Mouse (Mus musculus): Measurements from ENCODE around the gene Fbf1. TPM values are rescaled to one million over a fixed set of nuclear protein-coding genes. Genes with fewer than 3 reads are reported as not detected.

Fbf1 gene
- total and polyA plus RNA-seq, 2 experiments from 2014 or later = 35.3 to 68.1 TPM

GRCm38 (mm10) chr11:116106963-116107776 is 60.8 kb downstream of the Fbf1 start:
- DNase-seq (ENCODE audit: low spot score) = no peak
- Histone ChIP-seq H3K4me2 (ENCODE audit: low read depth, low read length) (peak overlapping the region; percentile 59), H3K9me3 (ENCODE audit: low read length) (no peaks in the 10 kb centered on the region), H3K27me3 (ENCODE audit: insufficient read depth, low read length) (peaks cover 33% of the 10 kb centered on the region), H3K36me3 (ENCODE audit: insufficient read depth, low read length) (no peaks in the 10 kb centered on the region), H3K27ac (no peak overlapping the region), H3K9ac (replicated peaks; ENCODE audit: low read length) (0 out of 2 replicates have a peak overlapping the region, but pooled peaks have one; percentile 1), H3K4me3 (ENCODE audit: low read length) (no peak overlapping the region), H3K4me1 (ENCODE audit: insufficient read depth, low read length) (0 out of 2 replicates have a peak, but pooled peaks cover 15% of the 10 kb centered on the region)
- peak; percentile 36 for TF ChIP-seq CTCF (IDR thresholded peaks at IDR 0.05; ENCODE audit: low read depth)
- 24% methylated on average over 14 of the region's 14 CpGs for WGBS
- ATAC-seq = no peak

DNA sequence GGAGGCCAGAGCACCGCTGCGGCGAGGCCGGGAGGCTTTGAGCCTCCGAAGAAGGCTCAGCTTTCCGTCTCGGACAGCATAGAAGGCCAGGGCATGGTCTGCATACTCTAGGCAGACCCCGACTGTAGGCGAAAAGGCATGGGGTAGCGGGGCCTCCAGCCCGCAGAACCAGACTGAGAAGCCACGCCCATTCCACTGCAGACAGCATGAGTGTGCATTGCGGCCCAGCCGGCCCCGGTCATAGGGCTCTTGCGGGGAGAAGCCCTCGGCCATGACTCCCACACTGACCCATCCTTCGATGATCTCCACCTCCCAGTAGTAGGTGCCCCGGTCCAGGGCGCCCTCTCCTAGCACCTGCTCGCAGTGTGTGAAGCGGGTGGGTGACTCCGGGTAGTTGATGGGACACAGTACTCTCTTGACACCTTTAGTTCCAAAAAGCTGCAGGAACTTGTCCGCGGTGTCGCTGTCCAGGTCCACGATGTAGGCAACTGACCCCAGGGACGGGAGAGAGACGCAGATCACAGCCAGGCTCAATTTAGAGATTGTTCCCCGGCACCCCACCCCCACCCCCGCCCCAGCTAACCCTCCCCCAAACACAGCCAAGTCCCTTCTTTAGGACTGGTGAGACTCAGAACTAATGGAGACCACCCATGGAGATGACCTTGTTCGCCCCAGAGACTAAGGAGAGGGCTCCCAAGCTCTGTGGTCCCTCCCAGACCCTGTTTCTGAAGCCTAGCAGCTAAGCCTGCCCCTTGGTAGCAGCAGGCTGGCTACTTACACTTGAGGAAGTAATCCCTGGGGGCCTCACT is 61.6 kb downstream of the Fbf1 start:
- no peaks in the 10 kb centered on the region for H3K9me3 ChIP-seq (ENCODE audit: low read length)
- no peak for TF ChIP-seq CTCF (IDR thresholded peaks at IDR 0.05; ENCODE audit: low read depth)
- ATAC-seq (no peak), DNase-seq (ENCODE audit: low spot score) (no peak)
- no peak overlapping the region for H3K27ac ChIP-seq
- no peak overlapping the region for H3K4me3 ChIP-seq (ENCODE audit: low read length)
- WGBS = 35% methylated on average over 32 of the region's 32 CpGs
- no peak overlapping the region for H3K9ac ChIP-seq (replicated peaks; ENCODE audit: low read length)
- H3K36me3 ChIP-seq (ENCODE audit: insufficient read depth, low read length) = no peaks in the 10 kb centered on the region
- H3K4me1 ChIP-seq (ENCODE audit: insufficient read depth, low read length) = 0 out of 2 replicates have a peak, but pooled peaks cover 15% of the 10 kb centered on the region
- H3K27me3 ChIP-seq (ENCODE audit: insufficient read depth, low read length) = peaks cover 33% of the 10 kb centered on the region
- H3K4me2 ChIP-seq (ENCODE audit: low read depth, low read length) = no peak overlapping the region; the same call in 1 of the 2 replicates

GRCm38 (mm10) chr11:116105065-116105464 is 62.9 kb downstream of the Fbf1 start:
- Histone ChIP-seq H3K27me3 (ENCODE audit: insufficient read depth, low read length) (peaks cover 26% of the 10 kb centered on the region; the same call in 1 of the 2 replicates), H3K4me2 (ENCODE audit: low read depth, low read length) (no peak overlapping the region), H3K27ac (no peak overlapping the region), H3K9me3 (ENCODE audit: low read length) (no peaks in the 10 kb centered on the region), H3K9ac (replicated peaks; ENCODE audit: low read length) (no peak overlapping the region), H3K36me3 (ENCODE audit: insufficient read depth, low read length) (no peaks in the 10 kb centered on the region), H3K4me3 (ENCODE audit: low read length) (no peak overlapping the region), H3K4me1 (ENCODE audit: insufficient read depth, low read length) (0 out of 2 replicates have a peak, but pooled peaks cover 15% of the 10 kb centered on the region)
- TF ChIP-seq CTCF (IDR thresholded peaks at IDR 0.05; ENCODE audit: low read depth) = no peak
- DNase-seq (ENCODE audit: low spot score) = no peak
- no peak for ATAC-seq
- 98% methylated on average over 2 of the region's 2 CpGs for WGBS

GRCm38 (mm10) chr11:116104006-116104646 is 63.8 kb downstream of the Fbf1 start:
- 0 out of 2 replicates have a peak, but pooled peaks cover 12% of the 10 kb centered on the region for H3K4me1 ChIP-seq (ENCODE audit: insufficient read depth, low read length)
- WGBS = 39% methylated on average over 14 of the region's 14 CpGs

DNA sequence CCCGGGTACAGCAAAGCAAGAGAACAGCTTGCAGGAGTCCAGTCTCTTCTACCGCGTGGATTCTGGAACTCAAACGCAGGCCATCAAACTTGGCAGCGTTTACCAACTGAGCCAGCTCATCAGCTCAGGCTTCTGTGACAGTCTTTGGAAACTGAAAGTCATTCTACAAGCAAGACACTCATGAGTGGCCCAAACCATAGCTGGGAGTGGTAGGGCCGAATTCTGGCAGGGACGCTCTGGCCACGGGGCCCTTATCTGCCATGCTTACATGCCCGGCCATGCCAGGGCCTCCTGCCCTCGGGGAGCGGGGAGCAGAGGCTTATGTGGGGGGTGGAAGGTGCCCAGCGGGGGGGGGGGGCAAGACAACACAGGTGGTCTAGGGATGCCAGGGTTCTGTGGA is 64.4 kb downstream of the Fbf1 start:
- 0 out of 2 replicates have a peak, but pooled peaks cover 12% of the 10 kb centered on the region for H3K4me1 ChIP-seq (ENCODE audit: insufficient read depth, low read length)
- TF ChIP-seq CTCF (IDR thresholded peaks at IDR 0.05; ENCODE audit: low read depth) = no peak
- H3K4me2 ChIP-seq (ENCODE audit: low read depth, low read length) = no peak overlapping the region
- H3K36me3 ChIP-seq (ENCODE audit: insufficient read depth, low read length) = no peaks in the 10 kb centered on the region
- H3K4me3 ChIP-seq (ENCODE audit: low read length) = no peak overlapping the region
- H3K9me3 ChIP-seq (ENCODE audit: low read length) = no peaks in the 10 kb centered on the region
- 61% methylated on average over 12 of the region's 12 CpGs for WGBS
- H3K27ac ChIP-seq = peak overlapping the region; percentile 48; the same call in 1 of the 2 replicates
- DNase-seq (ENCODE audit: low spot score) (no peak), ATAC-seq (no peak)
- H3K27me3 ChIP-seq (ENCODE audit: insufficient read depth, low read length) = peaks cover 13% of the 10 kb centered on the region; the same call in 1 of the 2 replicates
- no peak overlapping the region for H3K9ac ChIP-seq (replicated peaks; ENCODE audit: low read length)

More at GRCm38 (mm10) chr11:116104006-116104646, 63.8 kb downstream of the Fbf1 start:
- Histone ChIP-seq H3K36me3 (ENCODE audit: insufficient read depth, low read length) (no peaks in the 10 kb centered on the region), H3K9ac (replicated peaks; ENCODE audit: low read length) (no peak overlapping the region), H3K9me3 (ENCODE audit: low read length) (no peaks in the 10 kb centered on the region), H3K27ac (peak overlapping the region; percentile 48; the same call in 1 of the 2 replicates), H3K27me3 (ENCODE audit: insufficient read depth, low read length) (peaks cover 19% of the 10 kb centered on the region; the same call in 1 of the 2 replicates), H3K4me2 (ENCODE audit: low read depth, low read length) (no peak overlapping the region), H3K4me3 (ENCODE audit: low read length) (no peak overlapping the region)
- no peak for ATAC-seq
- no peak for DNase-seq (ENCODE audit: low spot score)
- TF ChIP-seq CTCF (IDR thresholded peaks at IDR 0.05; ENCODE audit: low read depth) = no peak

DNA sequence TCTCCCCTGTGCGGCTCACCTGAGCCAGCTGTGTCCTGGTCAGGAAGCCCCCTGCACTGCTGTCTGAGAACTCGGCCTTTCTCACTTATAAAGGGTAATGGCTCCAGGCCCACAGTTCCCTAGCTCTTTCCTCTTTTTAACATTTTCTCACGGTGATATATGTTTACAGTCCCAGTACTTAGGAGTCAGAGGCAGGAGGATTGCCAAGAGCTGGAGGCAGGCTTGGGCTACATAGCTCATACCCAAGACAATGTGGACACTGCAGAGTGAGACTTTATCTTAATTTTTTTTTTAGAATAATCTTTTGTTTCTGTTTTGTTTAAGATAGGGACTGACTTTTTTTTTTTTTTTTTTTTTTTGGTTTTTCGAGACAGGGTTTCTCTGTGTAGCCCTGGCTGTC is 65.5 kb downstream of the Fbf1 start:
- H3K4me3 ChIP-seq (ENCODE audit: low read length) = no peak overlapping the region
- ATAC-seq (no peak), DNase-seq (ENCODE audit: low spot score) (no peak)
- no peaks in the 10 kb centered on the region for H3K36me3 ChIP-seq (ENCODE audit: insufficient read depth, low read length)
- no peaks in the 10 kb centered on the region for H3K9me3 ChIP-seq (ENCODE audit: low read length)
- no peak overlapping the region for H3K4me2 ChIP-seq (ENCODE audit: low read depth, low read length)
- 0 out of 2 replicates have a peak, but pooled peaks cover 7% of the 10 kb centered on the region for H3K4me1 ChIP-seq (ENCODE audit: insufficient read depth, low read length)
- 39% methylated on average over 3 of the region's 4 CpGs for WGBS
- TF ChIP-seq CTCF (IDR thresholded peaks at IDR 0.05; ENCODE audit: low read depth) = no peak
- H3K27ac ChIP-seq = peak overlapping the region; percentile 78
- 0 out of 2 replicates have a peak overlapping the region, but pooled peaks have one; percentile 3 for H3K9ac ChIP-seq (replicated peaks; ENCODE audit: low read length)
- 0 out of 2 replicates have a peak, but pooled peaks cover 2% of the 10 kb centered on the region for H3K27me3 ChIP-seq (ENCODE audit: insufficient read depth, low read length)

Data from hindbrain, postnatal 0 days (tissue).